Mouse (Mus musculus) ovary, postnatal 36 days (tissue): ENCODE data around the gene C330007P06Rik.
"Not testable (repeated sequence)": the region's sequence is repeated elsewhere in the genome, so short reads cannot be mapped to it uniquely, and the experiment has no call there.

Source experiments
- DNase-seq: peaks from one replicate; pipeline ENCODE4 v3.0.0; 2022; ENCODE audit warnings: low spot score, mixed read lengths

Gene C330007P06Rik

DNA sequence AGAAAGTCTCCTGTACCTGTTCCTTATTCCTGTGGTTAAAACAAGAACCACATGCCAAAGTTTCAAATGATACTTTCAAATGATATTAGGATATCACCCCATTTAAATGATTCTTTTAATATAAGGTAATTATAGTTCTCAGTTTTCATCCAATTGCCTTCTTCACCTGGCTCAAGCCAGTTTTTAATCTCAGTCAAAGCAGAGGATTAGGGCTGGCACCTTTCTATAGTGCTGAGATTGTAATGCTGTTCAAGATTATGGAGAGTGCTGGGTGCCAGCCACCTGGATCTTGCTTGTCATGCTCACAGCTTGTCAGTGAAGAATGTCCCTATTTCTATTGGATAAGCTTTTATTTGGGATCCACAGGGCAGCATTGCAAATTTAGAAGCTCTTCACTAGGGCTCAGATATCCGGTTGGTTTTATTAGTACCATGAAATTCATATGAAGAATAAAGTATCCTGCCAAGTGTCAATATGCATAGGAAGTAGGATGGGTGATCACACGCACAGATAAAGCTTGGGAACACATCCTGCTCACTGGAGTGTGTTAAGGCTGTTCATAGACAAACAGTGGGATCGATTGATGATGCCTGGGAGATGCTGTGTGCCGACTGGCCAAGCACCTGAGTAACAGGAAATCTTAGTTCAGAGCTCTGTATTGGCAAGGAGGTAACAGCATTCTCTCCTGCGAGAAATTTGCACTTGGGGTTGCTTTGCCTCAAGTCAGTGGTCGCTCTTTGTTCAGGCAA lies 74.6 kb downstream of the C330007P06Rik start:
- no peak for DNase-seq

DNA sequence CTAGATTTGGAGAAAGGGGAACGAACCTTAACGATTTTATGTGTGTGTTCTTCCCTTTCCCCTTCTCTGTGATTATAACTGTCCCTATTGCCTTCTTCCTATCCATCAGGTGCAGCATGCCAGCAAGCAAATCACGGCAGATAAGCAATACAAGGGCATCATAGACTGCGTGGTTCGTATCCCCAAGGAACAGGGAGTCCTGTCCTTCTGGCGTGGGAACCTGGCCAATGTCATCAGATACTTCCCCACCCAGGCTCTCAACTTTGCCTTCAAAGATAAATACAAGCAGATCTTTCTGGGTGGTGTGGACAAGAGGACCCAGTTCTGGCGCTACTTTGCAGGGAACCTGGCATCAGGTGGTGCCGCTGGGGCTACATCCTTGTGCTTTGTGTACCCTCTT lies 77.2 kb downstream of the C330007P06Rik start:
- DNase-seq: not testable (repeated sequence)

DNA sequence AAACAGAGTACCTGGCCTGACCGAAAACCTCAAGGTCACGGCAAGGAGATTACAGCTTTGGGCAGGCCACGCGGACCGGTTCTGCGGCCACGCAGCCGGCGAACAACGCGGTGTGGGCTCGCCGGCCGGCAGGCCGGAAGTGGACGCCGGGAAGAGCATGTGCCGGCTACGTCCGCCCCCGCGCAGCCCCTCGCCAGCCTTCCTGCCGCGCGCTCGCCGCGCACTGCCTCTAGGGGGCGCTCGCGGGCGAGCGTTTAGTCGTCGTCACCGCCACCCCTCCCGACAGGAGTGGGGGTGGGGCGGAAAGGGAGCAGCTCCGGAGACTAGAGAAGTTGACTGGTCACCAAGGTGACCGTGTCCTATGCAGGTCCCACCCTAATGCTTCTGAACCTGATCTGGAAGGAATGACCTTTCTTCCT lies 77.7 kb downstream of the C330007P06Rik start:
- DNase-seq: peak; percentile 82

DNA sequence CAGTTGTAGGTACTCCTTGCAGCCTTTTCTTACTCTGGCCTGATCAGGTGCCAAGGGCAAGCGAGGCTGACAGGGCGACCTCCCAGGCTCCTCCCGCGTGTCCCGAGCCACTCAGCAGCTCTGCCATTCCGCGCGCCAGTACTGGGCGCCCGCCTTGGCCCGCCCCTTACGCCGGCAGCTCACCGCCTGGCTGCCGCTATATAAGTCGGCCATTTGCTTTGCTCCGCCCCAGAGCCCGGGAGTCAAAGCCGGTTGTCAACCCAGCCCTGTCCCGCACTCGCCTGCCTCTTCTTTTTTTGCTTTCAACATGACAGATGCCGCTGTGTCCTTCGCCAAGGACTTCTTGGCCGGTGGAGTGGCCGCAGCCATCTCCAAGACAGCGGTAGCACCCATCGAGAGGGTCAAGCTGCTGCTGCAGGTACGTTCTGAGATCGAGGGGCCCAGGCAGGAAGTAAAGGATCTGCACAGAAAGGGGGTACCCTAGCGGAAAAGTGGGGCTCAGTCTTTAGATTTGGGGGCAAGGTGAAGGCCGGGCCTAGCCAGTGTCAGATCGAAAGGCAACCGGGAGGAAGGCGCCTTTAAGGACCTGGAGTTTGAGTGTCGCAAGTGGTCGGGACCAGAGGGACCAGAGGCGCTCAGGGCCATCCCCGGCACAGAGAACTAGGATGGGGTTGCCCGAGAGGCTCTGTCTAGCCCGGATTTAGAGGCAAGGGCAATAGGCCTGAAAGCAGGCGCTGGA lies 78.3 kb downstream of the C330007P06Rik start, which contains the start of gene Slc25a5:
Gene Slc25a5, plus strand, starts transcription at position 228 of the 739 bp plus-strand sequence.
- DNase-seq: peak; percentile 83

DNA sequence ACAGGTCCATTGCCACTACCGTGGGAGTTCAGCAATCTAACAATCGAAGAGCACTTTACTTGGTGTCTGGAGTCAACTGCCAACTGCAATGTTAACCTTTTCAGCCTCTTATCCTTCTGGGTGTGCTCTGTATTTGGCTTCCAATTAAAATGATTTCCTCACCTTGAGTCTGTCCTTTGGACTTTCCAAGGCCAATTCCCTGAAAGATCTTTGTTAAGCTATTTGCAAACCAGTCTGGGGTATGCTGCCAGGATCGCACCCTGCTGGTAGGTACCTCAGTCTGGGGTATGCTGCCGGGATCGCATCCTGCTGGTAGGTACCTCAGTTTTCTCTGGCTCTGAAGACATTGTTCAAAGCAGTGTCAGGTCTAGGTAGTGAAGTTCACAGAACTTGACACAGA lies 79.3 kb downstream of the C330007P06Rik start:
- DNase-seq: no peak

DNA sequence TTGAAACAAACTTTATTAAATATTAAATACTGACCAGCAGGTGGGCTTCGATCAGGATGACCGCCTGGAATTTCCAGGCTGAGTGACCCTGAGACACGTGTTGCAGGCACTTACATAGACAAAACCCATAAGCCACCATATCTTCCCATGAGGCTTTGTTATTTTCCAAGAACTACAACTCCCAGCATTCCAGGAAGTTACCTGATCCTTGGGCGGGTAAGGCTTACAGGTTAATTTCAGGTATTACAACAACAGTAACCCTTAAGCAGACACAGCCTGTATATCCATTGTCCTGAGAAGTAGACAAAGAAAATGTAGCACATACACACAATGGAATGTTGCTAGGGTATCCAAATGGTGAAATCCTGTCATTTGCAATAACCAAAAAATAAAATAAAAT lies 84.6 kb downstream of the C330007P06Rik start:
- no peak for DNase-seq

DNA sequence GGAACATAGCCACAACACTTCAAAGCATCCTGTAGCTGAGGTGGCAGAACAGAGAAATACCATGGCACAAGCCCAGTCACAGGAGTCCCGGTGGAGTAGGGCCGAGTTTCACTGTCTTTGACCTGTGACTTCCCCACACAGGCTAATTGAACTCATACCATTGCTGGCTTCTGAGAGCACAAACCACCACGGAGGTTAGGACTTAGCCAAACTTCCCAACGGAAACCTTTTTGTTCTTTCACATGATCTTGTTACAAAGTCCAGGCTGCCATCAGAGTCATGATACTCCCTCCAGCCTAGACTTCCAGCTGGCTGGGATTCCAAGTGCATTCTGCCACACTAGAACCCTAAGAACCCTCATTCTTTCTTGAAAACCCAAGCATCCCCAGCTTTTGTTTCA lies 96.2 kb downstream of the C330007P06Rik start:
- no peak for DNase-seq

DNA sequence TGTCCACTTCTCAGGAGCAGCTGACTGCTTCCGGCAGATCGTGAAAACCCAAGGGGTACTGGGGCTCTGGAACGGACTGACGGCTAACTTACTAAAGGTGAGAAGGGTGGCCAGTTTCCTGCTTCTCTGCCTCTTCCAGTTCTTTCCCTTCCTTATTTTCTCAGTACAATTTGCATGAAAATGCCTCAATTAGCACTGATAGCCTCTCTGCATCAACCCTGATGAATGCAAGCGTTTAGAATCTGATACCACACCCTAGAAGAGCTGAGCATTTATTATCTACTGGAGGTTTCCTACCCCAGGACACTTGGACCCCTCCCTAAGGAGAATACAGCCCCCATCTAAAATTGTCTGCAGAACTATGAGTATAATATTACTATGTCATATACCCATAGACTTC lies 98.4 kb downstream of the C330007P06Rik start:
- DNase-seq: no peak
